Mouse (Mus musculus): Measurements from ENCODE around the gene Rpl19. TPM values are rescaled to one million over a fixed set of nuclear protein-coding genes. Genes with fewer than 3 reads are reported as not detected.

Rpl19 gene
- polyA plus RNA-seq, 2 experiments: 735 to 1,005 TPM

GRCm38 (mm10) chr11:98022555-98023371 lies 3.7 kb upstream of the Rpl19 start, which contains the start of gene Cacnb1:
Gene Cacnb1 (minus strand): TSS chr11:98023034.
- no peaks in the 10 kb centered on the region for H3K36me3 ChIP-seq (replicated peaks; ENCODE audit: control insufficient read depth, insufficient read depth, low read depth)
- peak within 1 kb of the TSS; percentile 27 for H3K9ac ChIP-seq (replicated peaks)
- DNase-seq (ENCODE audit: low read depth in 3 of 3, low spot score in 3 of 3): no peak
- H3K4me2 ChIP-seq (ENCODE audit: low read depth): peak within 1 kb of the TSS; percentile 83
- H3K4me1 ChIP-seq (replicated peaks; ENCODE audit: control insufficient read depth in 2 of 2, insufficient read depth in 2 of 2, low read length in 1 of 2): peaks cover 6 to 9% of the 10 kb centered on the region in 2 experiments
- TF ChIP-seq CTCF (IDR thresholded peaks at IDR 0.05; ENCODE audit: low read depth) (no peak), EP300 (IDR thresholded peaks at IDR 0.05; ENCODE audit: low read depth) (no peak)
- WGBS (ENCODE audit: insufficient replicate concordance): 2% methylated on average over 52 of the region's 52 CpGs
- H3K27ac ChIP-seq: no peak within 1 kb of the TSS
- no peak for ATAC-seq (ENCODE audit: insufficient read depth)
- H3K27me3 ChIP-seq (ENCODE audit: control insufficient read depth, insufficient read depth, low read length): peaks cover 6% of the 10 kb centered on the region; the same call in 1 of the 2 replicates
- no peaks in the 10 kb centered on the region for H3K9me3 ChIP-seq (ENCODE audit: control insufficient read depth, low read length)
- H3K4me3 ChIP-seq (ENCODE audit: insufficient read depth in 1 of 2, low read depth in 2 of 2, low read length in 2 of 2): peak within 1 kb of the TSS; percentile 51 to 56

- Histone ChIP-seq H3K4me1 (replicated peaks; ENCODE audit: control insufficient read depth in 2 of 2, insufficient read depth in 2 of 2, low read length in 1 of 2) (peaks cover 6 to 9% of the 10 kb centered on the region in 2 experiments), H3K4me3 (ENCODE audit: insufficient read depth in 1 of 2, low read depth in 2 of 2, low read length in 2 of 2) (no peak overlapping the region), H3K36me3 (replicated peaks; ENCODE audit: control insufficient read depth, insufficient read depth, low read depth) (peaks cover 16% of the 10 kb centered on the region), H3K9ac (replicated peaks) (no peak overlapping the region), H3K9me3 (ENCODE audit: control insufficient read depth, low read length) (no peaks in the 10 kb centered on the region), H3K27ac (no peak overlapping the region), H3K27me3 (ENCODE audit: control insufficient read depth, insufficient read depth, low read length) (peaks cover 6% of the 10 kb centered on the region; the same call in 1 of the 2 replicates), H3K4me2 (ENCODE audit: low read depth) (no peak overlapping the region)
- no peak for DNase-seq (ENCODE audit: low read depth in 3 of 3, low spot score in 3 of 3)
- no peak for ATAC-seq (ENCODE audit: insufficient read depth)
- 74% methylated on average over 3 of the region's 3 CpGs for WGBS (ENCODE audit: insufficient replicate concordance)
- TF ChIP-seq EP300 (IDR thresholded peaks at IDR 0.05; ENCODE audit: low read depth) (no peak), CTCF (IDR thresholded peaks at IDR 0.05; ENCODE audit: low read depth) (no peak)
Measured at GRCm38 (mm10) chr11:98024516-98024915, 2.0 kb upstream of the Rpl19 start.

- peaks cover 6 to 9% of the 10 kb centered on the region in 2 experiments for H3K4me1 ChIP-seq (replicated peaks; ENCODE audit: control insufficient read depth in 2 of 2, insufficient read depth in 2 of 2, low read length in 1 of 2)
- H3K9ac ChIP-seq (replicated peaks): peak overlapping the region; percentile 74
- H3K36me3 ChIP-seq (replicated peaks; ENCODE audit: control insufficient read depth, insufficient read depth, low read depth): peaks cover 33% of the 10 kb centered on the region
- 6% methylated on average over 15 of the region's 15 CpGs for whole genome bisulfite sequencing (ENCODE audit: insufficient replicate concordance)
- peak overlapping the region; percentile 80 for H3K4me2 ChIP-seq (ENCODE audit: low read depth)
- ATAC-seq (ENCODE audit: insufficient read depth): 0 out of 2 replicates have a peak, but pooled peaks have one; percentile 3
- no peaks in the 10 kb centered on the region for H3K9me3 ChIP-seq (ENCODE audit: control insufficient read depth, low read length)
- peak overlapping the region; percentile 38; the same call in 1 of the 2 replicates for H3K27ac ChIP-seq
- no peak for DNase-seq (ENCODE audit: low read depth in 3 of 3, low spot score in 3 of 3)
- TF ChIP-seq CTCF (IDR thresholded peaks at IDR 0.05; ENCODE audit: low read depth) (no peak), EP300 (IDR thresholded peaks at IDR 0.05; ENCODE audit: low read depth) (no peak)
- peaks cover 3% of the 10 kb centered on the region; the same call in 1 of the 2 replicates for H3K27me3 ChIP-seq (ENCODE audit: control insufficient read depth, insufficient read depth, low read length)
- H3K4me3 ChIP-seq (ENCODE audit: insufficient read depth in 1 of 2, low read depth in 2 of 2, low read length in 2 of 2): peak overlapping the region; percentile 81 to 83
Measured at GRCm38 (mm10) chr11:98026248-98026569, 301 bp upstream of the Rpl19 start.

DNA sequence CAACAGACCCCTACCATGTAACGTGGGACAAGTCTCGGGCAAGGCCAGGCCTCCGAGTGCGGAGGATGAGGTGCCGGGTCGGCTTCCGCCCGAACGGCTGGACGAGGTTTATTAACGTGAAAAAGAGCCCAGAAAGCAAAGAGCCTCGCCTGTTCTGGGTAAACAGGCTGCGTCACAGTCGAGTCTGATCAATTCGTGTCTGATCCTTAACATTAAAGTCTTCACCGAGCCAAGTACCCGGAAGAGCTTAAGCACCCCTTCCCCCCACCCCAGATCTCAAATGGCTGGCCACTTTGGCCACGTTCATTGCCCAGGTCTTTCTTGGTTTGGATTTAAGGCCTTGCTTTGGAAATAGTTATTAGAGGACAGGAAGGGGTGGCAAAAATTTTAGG lies 783 bp downstream of the Rpl19 start:
- Histone ChIP-seq H3K4me1 (replicated peaks; ENCODE audit: control insufficient read depth in 2 of 2, insufficient read depth in 2 of 2, low read length in 1 of 2) (peaks cover 6 to 7% of the 10 kb centered on the region in 2 experiments), H3K4me3 (ENCODE audit: insufficient read depth in 1 of 2, low read depth in 2 of 2, low read length in 2 of 2) (peak overlapping the region; percentile 81 to 83), H3K4me2 (ENCODE audit: low read depth) (peak overlapping the region; percentile 80), H3K27me3 (ENCODE audit: control insufficient read depth, insufficient read depth, low read length) (peaks cover 3% of the 10 kb centered on the region; the same call in 1 of the 2 replicates), H3K36me3 (replicated peaks; ENCODE audit: control insufficient read depth, insufficient read depth, low read depth) (peaks cover 35% of the 10 kb centered on the region), H3K27ac (peak overlapping the region; percentile 16), H3K9ac (replicated peaks) (peak overlapping the region; percentile 88), H3K9me3 (ENCODE audit: control insufficient read depth, low read length) (no peaks in the 10 kb centered on the region)
- ATAC-seq (ENCODE audit: insufficient read depth): no peak
- DNase-seq (ENCODE audit: low read depth in 3 of 3, low spot score in 3 of 3): no peak
- 0% methylated on average over 18 of the region's 18 CpGs for WGBS (ENCODE audit: insufficient replicate concordance)
- TF ChIP-seq CTCF (IDR thresholded peaks at IDR 0.05; ENCODE audit: low read depth) (no peak), EP300 (IDR thresholded peaks at IDR 0.05; ENCODE audit: low read depth) (no peak)

DNA sequence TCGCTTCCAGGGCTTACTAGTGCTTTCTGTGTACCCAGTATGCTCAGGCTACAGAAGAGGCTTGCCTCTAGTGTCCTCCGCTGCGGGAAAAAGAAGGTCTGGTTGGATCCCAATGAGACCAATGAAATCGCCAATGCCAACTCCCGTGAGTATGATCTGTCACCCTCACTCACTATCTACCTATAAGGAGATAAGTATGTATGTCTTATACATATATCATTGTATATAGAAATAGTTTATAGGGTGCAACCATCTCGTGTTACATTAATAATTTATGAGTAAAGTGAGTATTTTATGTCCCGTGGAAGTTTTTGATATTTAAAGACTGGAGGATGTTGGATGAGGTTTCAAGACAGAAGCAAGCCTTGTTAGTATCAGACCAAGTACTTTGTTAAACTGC lies 1.3 kb downstream of the Rpl19 start:
- peaks cover 35% of the 10 kb centered on the region for H3K36me3 ChIP-seq (replicated peaks; ENCODE audit: control insufficient read depth, insufficient read depth, low read depth)
- H3K27me3 ChIP-seq (ENCODE audit: control insufficient read depth, insufficient read depth, low read length): peaks cover 3% of the 10 kb centered on the region; the same call in 1 of the 2 replicates
- TF ChIP-seq EP300 (IDR thresholded peaks at IDR 0.05; ENCODE audit: low read depth) (no peak), CTCF (IDR thresholded peaks at IDR 0.05; ENCODE audit: low read depth) (no peak)
- peak overlapping the region; percentile 16 for H3K27ac ChIP-seq
- WGBS (ENCODE audit: insufficient replicate concordance): 9% methylated on average over 7 of the region's 7 CpGs
- ATAC-seq (ENCODE audit: insufficient read depth) (no peak), DNase-seq (ENCODE audit: low read depth in 3 of 3, low spot score in 3 of 3) (no peak)
- peak overlapping the region; percentile 80 for H3K4me2 ChIP-seq (ENCODE audit: low read depth)
- peaks cover 6 to 7% of the 10 kb centered on the region in 2 experiments for H3K4me1 ChIP-seq (replicated peaks; ENCODE audit: control insufficient read depth in 2 of 2, insufficient read depth in 2 of 2, low read length in 1 of 2)
- H3K9me3 ChIP-seq (ENCODE audit: control insufficient read depth, low read length): no peaks in the 10 kb centered on the region
- H3K4me3 ChIP-seq (ENCODE audit: insufficient read depth in 1 of 2, low read depth in 2 of 2, low read length in 2 of 2): peak overlapping the region; percentile 81 to 83
- H3K9ac ChIP-seq (replicated peaks): peak overlapping the region; percentile 88
